Mouse (Mus musculus) midbrain, embryonic 15.5 days (tissue): Measurements from ENCODE around the gene Iglon5. TPM values are rescaled to one million over a fixed set of nuclear protein-coding genes. Genes with fewer than 3 reads are reported as not detected.

Source experiments
- ATAC-seq: fragments of 200-750 bp; cut with Nextera tagmentation; replicated peaks from 2 replicates; pipeline ENCODE4 v1.8.0; 2017; ENCODE audit warnings: moderate TSS enrichment
- H3K27ac ChIP-seq: fragments of 300-500 bp; sonication (generic); 2 replicates; pipeline ENCODE4 v1.5.1; 2015; ENCODE audit warnings: mild to moderate bottlenecking, inconsistent platforms
- H3K27me3 ChIP-seq: fragments of 300-500 bp; sonication (generic); replicated peaks from 2 replicates; pipeline ENCODE4 v1.6.1; 2015; ENCODE audit warnings: inconsistent platforms
- H3K36me3 ChIP-seq: fragments of 300-500 bp; sonication (generic); replicated peaks from 2 replicates; pipeline ENCODE4 v1.6.1; 2015; ENCODE audit warnings: inconsistent platforms
- H3K4me1 ChIP-seq: fragments of 300-500 bp; sonication (generic); 2 replicates; pipeline ENCODE4 v1.6.1; 2015; ENCODE audit warnings: inconsistent platforms
- H3K4me2 ChIP-seq: fragments of 300-500 bp; sonication (generic); 2 replicates; pipeline ENCODE4 v1.6.1; 2015; ENCODE audit warnings: inconsistent platforms, mild to moderate bottlenecking, moderate library complexity
- H3K4me3 ChIP-seq: fragments of 300-500 bp; sonication (generic); 2 replicates; pipeline ENCODE4 v1.5.1; 2015; ENCODE audit warnings: mild to moderate bottlenecking, inconsistent platforms
- H3K9ac ChIP-seq: fragments of 300-500 bp; sonication (generic); 2 replicates; pipeline ENCODE4 v1.6.1; 2015; ENCODE audit warnings: mild to moderate bottlenecking, inconsistent platforms
- H3K9me3 ChIP-seq: fragments of 300-500 bp; sonication (generic); 2 replicates; pipeline ENCODE4 v1.6.1; 2016; ENCODE audit warnings: inconsistent platforms
- WGBS: fragments of 180-500 bp; shearing (Covaris S2); methylation state at CpG from one replicate; pipeline ENCODE4 v1.1.7; 2015; ENCODE audit warnings: mixed read lengths; 5-methylcytosine and 5-hydroxymethylcytosine counted together
- microRNA-seq: library from miRNA; unstranded; fragments of <30 nt; microRNA quantifications from one replicate; pipeline ENCODE4, GENCODE M21; 2016
- polyA plus RNA-seq: library from polyadenylated mRNA; unstranded; fragments of >200 nt; fragmentation: Nextera tagmentation; extraction: Ambion mirVana; gene quantifications from 2 replicates; pipeline ENCODE4 v1.2.1, GENCODE M21; 2015

The Iglon5 gene
- polyA plus RNA-seq, 1 experiment from 2014 or later = 9.7 TPM

DNA sequence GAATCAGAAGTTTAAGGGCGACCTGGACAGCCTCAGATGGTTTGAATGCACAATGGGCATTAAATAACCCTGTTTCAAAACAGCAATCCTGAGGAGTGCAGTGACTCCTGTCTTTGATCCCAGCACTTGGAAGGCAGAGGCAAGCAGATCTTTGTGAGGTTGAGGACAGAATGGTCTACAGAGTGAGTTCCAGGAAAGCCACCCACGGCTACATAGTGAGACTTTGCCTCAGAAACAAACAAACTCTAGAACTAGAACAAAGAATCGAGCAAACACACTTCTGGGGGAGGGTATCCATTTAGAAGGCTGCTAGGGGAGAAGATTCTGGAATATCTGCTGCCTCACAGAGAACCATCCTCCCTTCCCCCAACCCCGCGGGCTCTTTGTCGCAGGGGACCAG is 49.4 kb downstream of the Iglon5 start, which contains the start of gene Cldnd2:
Cldnd2 (plus strand) TSS at position 301 of the 400 bp plus-strand sequence.
- no peak within 1 kb of the TSS for H3K4me2 ChIP-seq
- WGBS = 83% methylated on average over 6 of the region's 6 CpGs

DNA sequence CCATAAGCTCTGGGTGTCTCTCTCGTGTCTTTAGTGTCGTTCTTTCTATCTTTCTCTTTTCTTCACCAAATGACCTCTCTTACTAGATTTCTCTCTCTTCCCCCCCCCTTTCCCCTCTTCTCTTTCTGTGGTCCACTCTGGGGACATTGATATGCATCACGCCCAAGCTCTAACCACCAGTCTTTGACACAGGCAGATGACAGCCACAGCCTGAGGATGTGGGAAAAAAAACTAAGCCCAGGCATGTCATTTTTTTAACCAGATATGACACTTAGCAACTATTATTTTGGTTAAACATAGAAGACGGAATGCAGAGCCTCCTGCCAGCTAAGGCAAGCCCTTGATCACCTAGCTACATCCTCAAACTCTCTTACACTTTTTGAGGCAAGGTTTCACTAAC is 51.3 kb downstream of the Iglon5 start:
- Histone ChIP-seq H3K4me3 (no peak overlapping the region), H3K36me3 (no peaks in the 10 kb centered on the region), H3K27ac (no peak overlapping the region), H3K9me3 (no peaks in the 10 kb centered on the region), H3K4me1 (peaks cover 10% of the 10 kb centered on the region), H3K9ac (no peak overlapping the region), H3K4me2 (no peak overlapping the region), H3K27me3 (no peaks in the 10 kb centered on the region)
- WGBS = 83% methylated on average over 4 of the region's 4 CpGs
- ATAC-seq = no peak

More for the DNA sequence above, 49.4 kb downstream of the Iglon5 start, which contains the start of gene Cldnd2:
- H3K27me3 ChIP-seq = no peaks in the 10 kb centered on the region
- H3K4me1 ChIP-seq = peaks cover 21% of the 10 kb centered on the region
- no peaks in the 10 kb centered on the region for H3K9me3 ChIP-seq
- H3K27ac ChIP-seq = no peak within 1 kb of the TSS
- H3K4me3 ChIP-seq = no peak within 1 kb of the TSS
- H3K36me3 ChIP-seq = no peaks in the 10 kb centered on the region
- ATAC-seq = no peak
- no peak within 1 kb of the TSS for H3K9ac ChIP-seq

DNA sequence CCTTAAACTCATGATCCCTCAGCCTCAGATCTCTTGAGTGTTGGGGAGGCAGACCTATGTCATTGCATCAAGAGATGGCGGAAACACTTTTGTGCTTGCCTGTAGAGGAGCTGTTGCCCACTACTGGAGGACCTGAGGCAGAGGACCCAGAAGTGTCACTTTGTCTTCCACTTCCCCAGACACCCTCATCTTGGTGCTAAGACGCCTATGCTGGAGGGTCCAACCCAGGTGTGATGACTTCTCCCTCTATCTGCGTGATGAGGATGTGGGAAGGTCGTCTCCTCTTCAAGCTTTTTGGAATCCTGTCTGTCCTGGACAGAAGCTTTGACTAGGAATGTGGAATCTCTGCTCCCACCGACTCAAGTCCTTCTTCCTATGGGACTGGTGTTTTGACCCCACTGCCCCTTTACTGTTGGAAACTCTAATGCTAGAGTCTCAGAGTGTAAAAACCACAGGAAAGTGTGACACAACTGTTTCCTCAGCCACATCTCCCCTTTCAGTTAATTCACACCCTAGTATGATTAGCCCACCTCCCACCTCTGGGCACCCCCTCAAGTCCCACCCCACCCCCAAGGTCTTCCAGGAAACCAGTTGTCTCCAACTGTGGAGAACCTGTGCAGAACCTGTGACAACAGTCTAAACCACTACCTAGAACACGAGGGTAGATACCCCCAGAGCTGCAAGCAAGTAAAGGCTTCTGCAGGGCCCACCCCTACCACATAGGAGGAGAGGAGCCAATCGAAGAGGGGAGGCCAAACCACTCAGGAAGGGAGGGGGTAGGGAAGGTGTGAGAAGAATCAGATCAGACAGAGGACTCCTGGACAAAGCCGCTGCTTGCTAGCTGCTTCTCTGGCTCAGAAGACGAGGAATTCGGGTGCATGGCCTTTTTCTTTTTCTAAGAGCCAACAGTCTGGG is 53.3 kb downstream of the Iglon5 start, which contains the start of gene Nkg7:
Nkg7 (plus strand) TSS at position 733 of the 915 bp plus-strand sequence.
- no peaks in the 10 kb centered on the region for H3K4me1 ChIP-seq
- WGBS = 79% methylated on average over 10 of the region's 10 CpGs
- no peak for ATAC-seq
- no peak within 1 kb of the TSS for H3K9ac ChIP-seq
- H3K4me3 ChIP-seq = no peak within 1 kb of the TSS
- H3K27ac ChIP-seq = no peak within 1 kb of the TSS
- H3K9me3 ChIP-seq = no peaks in the 10 kb centered on the region
- H3K27me3 ChIP-seq = no peaks in the 10 kb centered on the region
- H3K4me2 ChIP-seq = no peak within 1 kb of the TSS
- H3K36me3 ChIP-seq = no peaks in the 10 kb centered on the region

DNA sequence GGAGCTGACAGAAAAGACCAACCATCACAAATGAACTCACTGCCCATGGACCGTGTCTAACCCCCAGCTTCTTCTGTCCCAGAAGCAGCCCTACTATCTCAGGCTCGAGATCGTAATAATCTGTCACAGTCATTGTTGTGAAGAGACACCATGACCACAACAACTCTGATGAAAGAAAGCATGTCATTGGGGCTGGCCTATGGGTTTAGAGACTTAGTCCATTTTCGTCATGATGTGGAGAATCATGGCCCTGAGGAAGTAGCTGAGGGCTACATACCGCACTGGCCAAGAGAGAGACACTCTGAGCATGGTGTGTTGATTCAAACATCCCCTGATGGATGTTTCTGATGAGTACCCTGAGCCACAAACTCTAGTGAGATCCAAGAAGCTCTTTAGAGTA is 55.2 kb downstream of the Iglon5 start:
- H3K9me3 ChIP-seq = no peaks in the 10 kb centered on the region
- H3K36me3 ChIP-seq = no peaks in the 10 kb centered on the region
- no peak overlapping the region for H3K4me2 ChIP-seq
- H3K27ac ChIP-seq = no peak overlapping the region
- H3K27me3 ChIP-seq = no peaks in the 10 kb centered on the region
- no peak overlapping the region for H3K9ac ChIP-seq
- no peak for ATAC-seq
- no peaks in the 10 kb centered on the region for H3K4me1 ChIP-seq
- 85% methylated on average over 5 of the region's 5 CpGs for WGBS
- no peak overlapping the region for H3K4me3 ChIP-seq

DNA sequence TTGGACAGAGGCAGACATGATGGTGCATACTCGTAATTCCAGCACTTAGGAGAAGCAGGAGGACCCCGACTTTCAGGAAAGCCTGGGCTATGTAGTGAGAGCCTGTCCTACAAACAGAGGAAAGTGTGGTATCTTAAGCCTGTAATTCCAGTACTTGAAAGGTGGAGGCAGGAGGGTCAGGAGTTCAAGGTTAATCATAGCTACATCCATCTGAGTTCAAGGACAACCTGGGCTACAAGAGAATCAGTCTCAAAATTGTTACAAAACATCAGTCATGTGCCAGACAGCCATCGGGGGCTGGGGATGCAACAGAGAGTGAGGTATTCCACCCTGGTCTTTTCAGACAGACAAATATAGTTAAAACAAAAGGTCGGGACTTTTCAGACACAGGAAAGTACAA is 57.0 kb downstream of the Iglon5 start:
- Histone ChIP-seq H3K4me1 (no peaks in the 10 kb centered on the region), H3K36me3 (no peaks in the 10 kb centered on the region), H3K9ac (no peak overlapping the region), H3K4me3 (no peak overlapping the region), H3K9me3 (no peaks in the 10 kb centered on the region), H3K4me2 (no peak overlapping the region), H3K27ac (no peak overlapping the region), H3K27me3 (no peaks in the 10 kb centered on the region)
- 82% methylated on average over 4 of the region's 4 CpGs for WGBS
- ATAC-seq = no peak

DNA sequence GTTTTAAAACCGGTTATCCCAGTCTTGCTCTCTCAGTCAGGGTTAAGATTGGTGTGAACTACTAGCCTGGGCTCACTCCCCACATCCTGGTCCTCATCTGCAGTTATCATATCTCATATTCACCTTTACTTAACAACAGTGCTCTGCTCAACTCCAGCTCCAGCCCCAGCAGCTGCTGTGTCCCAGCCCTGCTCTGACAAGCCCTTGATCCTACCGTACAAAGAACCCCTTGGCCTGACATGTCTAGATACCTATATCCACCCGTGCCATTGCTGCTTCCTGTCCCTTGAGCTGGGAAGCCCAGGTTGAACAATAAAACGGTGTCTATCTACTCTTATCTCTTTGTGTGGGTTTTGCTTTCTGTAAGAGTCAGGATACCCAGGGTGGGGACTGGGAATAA is 60.4 kb downstream of the Iglon5 start:
- WGBS = 60% methylated on average over 4 of the region's 4 CpGs
- H3K9ac ChIP-seq = no peak overlapping the region
- H3K4me2 ChIP-seq = no peak overlapping the region
- no peaks in the 10 kb centered on the region for H3K4me1 ChIP-seq
- H3K27me3 ChIP-seq = no peaks in the 10 kb centered on the region
- H3K36me3 ChIP-seq = no peaks in the 10 kb centered on the region
- H3K4me3 ChIP-seq = no peak overlapping the region
- H3K9me3 ChIP-seq = no peaks in the 10 kb centered on the region
- no peak for ATAC-seq
- H3K27ac ChIP-seq = no peak overlapping the region

DNA sequence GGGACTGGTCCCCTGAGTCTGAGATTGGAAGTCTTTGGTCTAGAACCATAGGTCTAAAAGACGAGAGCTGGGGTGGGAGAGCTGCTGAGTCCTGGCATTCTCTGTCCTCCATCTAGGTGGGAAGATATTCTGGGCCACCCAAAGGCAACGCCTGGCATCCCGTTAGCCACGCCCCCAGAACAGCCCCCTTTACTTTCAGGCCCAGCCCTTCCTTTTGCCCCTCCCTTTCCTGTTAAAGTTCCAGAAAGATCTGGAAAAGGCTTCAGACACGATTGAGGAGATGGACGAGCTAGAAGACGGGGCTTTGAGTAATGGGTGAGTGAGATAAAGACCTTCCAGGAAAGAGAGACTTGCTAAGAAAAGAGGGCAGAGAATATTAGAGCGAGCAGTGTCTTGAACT is 62.5 kb downstream of the Iglon5 start, which contains the start of gene Lim2:
Lim2 (plus strand) TSS at position 265 of the 400 bp plus-strand sequence.
- ATAC-seq = no peak
- Histone ChIP-seq H3K4me3 (no peak within 1 kb of the TSS), H3K4me2 (no peak within 1 kb of the TSS), H3K36me3 (no peaks in the 10 kb centered on the region), H3K4me1 (peaks cover 6% of the 10 kb centered on the region), H3K27me3 (no peaks in the 10 kb centered on the region), H3K27ac (no peak within 1 kb of the TSS), H3K9ac (no peak within 1 kb of the TSS), H3K9me3 (no peaks in the 10 kb centered on the region)
- 84% methylated on average over 8 of the region's 8 CpGs for WGBS

DNA sequence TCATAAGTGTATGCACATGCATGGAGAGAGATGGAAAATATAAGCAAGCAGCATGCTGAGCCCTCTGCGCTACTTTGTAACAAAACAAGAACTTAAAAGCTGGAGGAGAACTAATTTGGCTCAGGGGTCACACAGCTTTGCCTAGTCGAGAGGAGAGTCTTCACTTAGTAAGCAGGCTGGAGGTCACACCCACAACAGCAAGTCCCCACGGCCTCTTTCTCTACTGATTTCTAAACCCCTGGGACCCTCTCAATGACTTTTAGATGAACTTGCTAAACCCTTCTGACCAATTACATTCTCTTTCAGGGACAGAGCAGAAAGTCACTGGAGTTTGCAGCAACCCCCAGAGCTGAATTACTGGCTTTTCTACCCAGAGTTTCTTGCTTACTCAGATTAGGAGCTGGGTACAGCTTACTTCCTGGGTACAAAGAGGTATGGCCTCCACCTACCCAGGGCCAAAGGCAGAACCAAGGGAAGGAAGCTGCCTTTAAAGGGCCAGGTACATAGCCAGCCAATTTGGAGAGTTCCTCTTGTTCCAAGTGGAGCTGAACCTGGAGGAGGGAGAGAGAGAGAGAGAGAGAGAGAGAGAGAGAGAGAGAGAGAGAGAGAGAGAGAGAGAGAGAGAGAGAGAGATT is 65.8 kb downstream of the Iglon5 start:
- no peaks in the 10 kb centered on the region for H3K27me3 ChIP-seq
- no peaks in the 10 kb centered on the region for H3K36me3 ChIP-seq
- H3K9ac ChIP-seq = no peak overlapping the region
- H3K4me3 ChIP-seq = no peak overlapping the region
- H3K4me1 ChIP-seq = peaks cover 6% of the 10 kb centered on the region
- no peaks in the 10 kb centered on the region for H3K9me3 ChIP-seq
- ATAC-seq = no peak
- 65% methylated on average over 3 of the region's 3 CpGs for WGBS
- no peak overlapping the region for H3K27ac ChIP-seq
- no peak overlapping the region for H3K4me2 ChIP-seq

DNA sequence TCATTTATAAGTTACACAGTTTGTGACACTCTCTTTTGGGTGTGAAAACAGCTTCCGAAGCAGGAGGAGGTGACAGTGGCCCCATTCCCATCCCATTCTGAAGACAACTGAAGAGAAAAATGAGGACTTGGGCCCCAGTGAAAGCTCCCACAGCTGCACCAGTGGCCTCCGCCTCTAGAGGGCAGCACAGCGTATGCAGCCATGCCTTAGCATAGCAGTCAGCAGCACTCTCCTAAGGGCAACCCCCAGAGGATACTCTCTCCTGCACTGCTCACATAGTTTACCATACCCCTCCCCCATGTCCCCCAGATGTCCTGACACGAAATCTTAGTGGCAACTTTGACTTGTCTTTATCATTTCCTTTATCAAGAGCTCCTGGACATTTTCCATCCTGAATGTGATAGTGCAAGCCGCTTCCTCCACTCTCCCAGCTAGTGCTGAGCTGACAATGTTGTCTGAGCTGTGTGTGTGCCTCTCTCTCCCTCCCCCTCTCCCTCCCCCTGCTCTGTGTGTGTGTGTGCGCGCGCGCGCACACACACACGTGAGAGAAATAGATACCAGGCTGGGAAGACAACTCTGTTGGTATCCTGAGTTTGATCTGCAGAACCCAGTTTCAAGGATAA is 66.8 kb downstream of the Iglon5 start:
- Histone ChIP-seq H3K27me3 (no peaks in the 10 kb centered on the region), H3K4me3 (no peak overlapping the region), H3K9me3 (no peaks in the 10 kb centered on the region), H3K27ac (no peak overlapping the region), H3K36me3 (no peaks in the 10 kb centered on the region), H3K4me2 (peak overlapping the region; percentile 29), H3K9ac (no peak overlapping the region), H3K4me1 (peaks cover 6% of the 10 kb centered on the region)
- WGBS = 12% methylated on average over 11 of the region's 11 CpGs
- ATAC-seq = peak; percentile 95

Small RNA genes within 50 kb of the gene (microRNA-seq; reads per million reads assigned to microRNA genes)
- 1.3 reads per million for gene Mir7051

Other genes starting within 250 kb of the Iglon5 start
- 20.1 and 22.7 TPM in 2 replicates for gene Zfp715, start 176.8 kb downstream of the Iglon5 start, polyA plus RNA-seq
- gene Siglecf, start 138.7 kb downstream of the Iglon5 start, polyA plus RNA-seq = 0.17 and 0.34 TPM in 2 replicates
- 0.05 TPM in 1 of 2 replicates, not detected in the other for gene Siglecg, start 81.9 kb downstream of the Iglon5 start, polyA plus RNA-seq
- not detected in 2 replicates for gene Lim2, start 62.4 kb downstream of the Iglon5 start, polyA plus RNA-seq
- gene Nkg7, start 53.0 kb downstream of the Iglon5 start, polyA plus RNA-seq = 0.25 TPM in 1 of 2 replicates, not detected in the other
- not detected in 2 replicates for gene Cldnd2, start 49.3 kb downstream of the Iglon5 start, polyA plus RNA-seq
- 117 and 130 TPM in 2 replicates for gene Etfb, start 46.0 kb downstream of the Iglon5 start, polyA plus RNA-seq
- not detected in 2 replicates for gene Gm45233, start 45.9 kb downstream of the Iglon5 start, polyA plus RNA-seq
- gene Vsig10l, start 26.9 kb downstream of the Iglon5 start, polyA plus RNA-seq = 15.6 and 16.0 TPM in 2 replicates
- gene 4931406B18Rik, start 15.9 kb upstream of the Iglon5 start, polyA plus RNA-seq = 0.06 TPM in 1 of 2 replicates, not detected in the other
- 0.41 and 0.95 TPM in 2 replicates for gene Cd33, start 54.4 kb upstream of the Iglon5 start, polyA plus RNA-seq
- 9.5 and 10.4 TPM in 2 replicates for gene Zfp658, start 72.2 kb upstream of the Iglon5 start, polyA plus RNA-seq
- 14.6 and 15.3 TPM in 2 replicates for gene Zfp719, start 89.5 kb upstream of the Iglon5 start, polyA plus RNA-seq
- gene Zfp819, start 117.1 kb upstream of the Iglon5 start, polyA plus RNA-seq = 0.33 and 0.43 TPM in 2 replicates
- gene Ceacam18, start 144.6 kb upstream of the Iglon5 start, polyA plus RNA-seq = not detected in 2 replicates
- 0.47 and 0.53 TPM in 2 replicates for gene Siglece, start 170.1 kb upstream of the Iglon5 start, polyA plus RNA-seq
- 27.6 and 33.8 TPM in 2 replicates for gene Ctu1, start 181.9 kb upstream of the Iglon5 start, polyA plus RNA-seq
- not detected in 2 replicates for gene Klk14, start 200.3 kb upstream of the Iglon5 start, polyA plus RNA-seq
- gene Klk13, start 222.5 kb upstream of the Iglon5 start, polyA plus RNA-seq = 0.13 and 0.21 TPM in 2 replicates